In the genomic region with DNA sequence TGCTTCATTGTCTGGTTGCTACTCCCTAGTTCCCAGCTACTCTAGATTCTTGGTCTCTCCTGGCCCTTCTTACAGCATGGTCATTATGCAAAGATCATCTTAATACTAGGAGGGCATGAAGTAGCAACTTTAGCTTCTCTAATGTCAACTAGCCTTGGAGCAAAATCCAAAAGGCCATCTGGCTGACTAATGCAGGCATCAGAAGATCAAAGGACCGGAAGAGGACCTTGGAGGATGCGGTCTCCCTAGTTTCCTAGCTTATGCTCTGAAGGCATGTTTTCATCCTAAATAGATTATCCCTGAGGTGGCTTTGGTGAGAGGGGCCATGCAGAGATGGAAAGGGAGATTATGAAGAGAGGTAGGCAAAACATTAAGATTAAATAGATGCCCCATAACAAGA, we compare ENCODE assay signal across 31 mouse cellular contexts.
A peak's percentile ranks its signal among the peaks of the same experiment; 100 is the strongest.
DNase-seq lines count a peak whose midpoint lies in the region; ATAC-seq lines count a peak whose summit lies in the region.
"Had no signal": no experiment of that assay in that cellular context is flagged by ENCODE, and none has a peak within 500 bp of the region (broad histone marks: within the 10 kb centered on the region; RNA-seq: fewer than 3 reads in every experiment).

No protein-coding gene starts in this region.

- peaks cover 35% of the 10 kb centered on the region for H3K4me1 ChIP-seq in embryonic facial prominence, embryonic 14.5 days (ENCODE audit: control insufficient read depth, insufficient read depth, low read length)
- H3K4me1 ChIP-seq: liver, embryonic 13.5 days had no signal

- H3K9me3 ChIP-seq in embryonic facial prominence, embryonic 14.5 days (ENCODE audit: control insufficient read depth, low read length): no peaks in the 10 kb centered on the region
- H3K9me3 ChIP-seq: G1E; heart, embryonic 13.5 days; hindbrain, embryonic 10.5 days; hindbrain, embryonic 15.5 days; kidney, embryonic 15.5 days; limb, embryonic 15.5 days; liver, embryonic 13.5 days; midbrain, embryonic 13.5 days had no signal

- H3K27me3 ChIP-seq in embryonic facial prominence, embryonic 14.5 days (replicated peaks; ENCODE audit: control insufficient read depth, insufficient read depth, low read length): no peaks in the 10 kb centered on the region
- H3K27me3 ChIP-seq: heart, embryonic 13.5 days; hindbrain, embryonic 15.5 days; kidney, embryonic 15.5 days; limb, embryonic 15.5 days; liver, embryonic 13.5 days; midbrain, embryonic 13.5 days; Patski had no signal

- WGBS in embryonic facial prominence, embryonic 14.5 days: 25% methylated on average over 2 of the region's 2 CpGs

- H3K27ac ChIP-seq in embryonic facial prominence, embryonic 14.5 days (replicated peaks; ENCODE audit: low read depth, low read length): no peak overlapping the region
- H3K27ac ChIP-seq: gastrocnemius, adult 2 months; heart, embryonic 13.5 days; hindbrain, embryonic 10.5 days; hindbrain, embryonic 15.5 days; kidney, embryonic 15.5 days; layer of hippocampus, adult 2 months; liver, embryonic 13.5 days; macrophage; midbrain, embryonic 13.5 days had no signal

- H3K4me2 ChIP-seq in embryonic facial prominence, embryonic 14.5 days (ENCODE audit: low read depth, low read length): no peak overlapping the region
- H3K4me2 ChIP-seq: heart, embryonic 13.5 days; hindbrain, embryonic 15.5 days; kidney, embryonic 15.5 days; limb, embryonic 15.5 days; liver, embryonic 13.5 days; midbrain, embryonic 13.5 days had no signal

- no peak for ATAC-seq in embryonic facial prominence, embryonic 14.5 days (ENCODE audit: low read depth)
- ATAC-seq in cerebellum, adult (ENCODE audit: insufficient number of reproducible peaks, low FRiP score, low TSS enrichment): no peak
- ATAC-seq: forebrain, embryonic 14.5 days; inflammation-experienced regulatory T-cells, adult 6 months; lung, postnatal 0 days; midbrain, embryonic 13.5 days; Patski had no signal

- DNase-seq in adrenal gland, adult (ENCODE audit: inconsistent age in 2 of 2, low spot score in 1 of 2): peak; percentile 76 to 89
- no peak for DNase-seq in adrenal gland, postnatal 4 days (ENCODE audit: low spot score in 2 of 2)
- peak; percentile 25 for DNase-seq in MN1 (ENCODE audit: low spot score)
- DNase-seq in embryo, embryonic 11 days: peak; percentile 43
- peak; percentile 40 for DNase-seq in embryonic facial prominence, embryonic 14.5 days (ENCODE audit: low spot score)
- no peak for DNase-seq in layer of hippocampus, adult 18-20 months (ENCODE audit: low spot score in 2 of 2)
- DNase-seq in ovary, postnatal 36 days (ENCODE audit: low spot score): no peak
- DNase-seq: cerebellum, adult 11 months; cerebellum, adult 9-10 months; gastrocnemius, adult 2 months; heart, postnatal 10 days; kidney, adult 11 months; kidney, postnatal 25 days; liver, embryonic 13.5 days; lung, adult 18-20 months; right cerebral cortex, postnatal 25 days; thymus, postnatal 14 days had no signal

- no peak overlapping the region for H3K4me3 ChIP-seq in embryonic facial prominence, embryonic 14.5 days (ENCODE audit: low read depth, low read length)
- H3K4me3 ChIP-seq: gastrocnemius, adult 2 months; heart, embryonic 13.5 days; hindbrain, embryonic 10.5 days; hindbrain, embryonic 15.5 days; kidney, embryonic 15.5 days; layer of hippocampus, adult 2 months; limb, embryonic 15.5 days; liver, embryonic 13.5 days; midbrain, embryonic 13.5 days had no signal

- no peaks in the 10 kb centered on the region for H3K36me3 ChIP-seq in embryonic facial prominence, embryonic 14.5 days (ENCODE audit: control insufficient read depth, insufficient read depth, low read length)
- H3K36me3 ChIP-seq: G1E; heart, embryonic 13.5 days; hindbrain, embryonic 10.5 days; hindbrain, embryonic 15.5 days; kidney, embryonic 15.5 days; limb, embryonic 15.5 days; liver, embryonic 13.5 days; midbrain, embryonic 13.5 days had no signal

- H3K9ac ChIP-seq in embryonic facial prominence, embryonic 14.5 days (ENCODE audit: low read depth, low read length): no peak overlapping the region
- H3K9ac ChIP-seq: heart, embryonic 13.5 days; hindbrain, embryonic 15.5 days; kidney, embryonic 15.5 days; limb, embryonic 15.5 days; liver, embryonic 13.5 days; midbrain, embryonic 13.5 days had no signal

Comparison
In these comparisons a context has a peak if more than half of its experiments do, and no peak if none do; other contexts are left out.
1. DNase-seq: peak in adrenal gland, adult (2 of 2), MN1 (single experiment), embryo, embryonic 11 days (single experiment) and embryonic facial prominence, embryonic 14.5 days (single experiment); none in adrenal gland, postnatal 4 days (0 of 2), layer of hippocampus, adult 18-20 months (0 of 2) and ovary, postnatal 36 days (single experiment).